Mouse (Mus musculus): ENCODE measurements around the gene Amph. TPM values are rescaled to one million over a fixed set of nuclear protein-coding genes. Genes with fewer than 3 reads are reported as not detected.
"Not testable (repeated sequence)": the region's sequence is repeated elsewhere in the genome, so short reads cannot be mapped to it uniquely, and the experiment has no call there.

Amph gene
- polyA plus RNA-seq, 1 experiment, result not detected

- H3K4me1 ChIP-seq, result no peaks in the 10 kb centered on the region
- H3K36me3 ChIP-seq (replicated peaks; ENCODE audit: low read length), result no peaks in the 10 kb centered on the region
- TF ChIP-seq FLI1 (IDR thresholded peaks at IDR 0.05; ENCODE audit: low read length), result no peak
- no peak for TF ChIP-seq GATA1 (IDR thresholded peaks at IDR 0.05; ENCODE audit: borderline replicate concordance, low read length)
- H3K4me3 ChIP-seq (replicated peaks), result no peak overlapping the region
- no peaks in the 10 kb centered on the region for H3K27me3 ChIP-seq (replicated peaks)
- H3K9me3 ChIP-seq, result no peaks in the 10 kb centered on the region
These were observed 133.9 kb downstream of the Amph start for GRCm38 (mm10) chr13:19081932-19082331.

- no peak for TF ChIP-seq GATA1 (IDR thresholded peaks at IDR 0.05; ENCODE audit: borderline replicate concordance, low read length)
- TF ChIP-seq FLI1 (IDR thresholded peaks at IDR 0.05; ENCODE audit: low read length), result no peak
- Histone ChIP-seq H3K4me3 (replicated peaks) (no peak overlapping the region), H3K9me3 (no peaks in the 10 kb centered on the region), H3K4me1 (no peaks in the 10 kb centered on the region), H3K36me3 (replicated peaks; ENCODE audit: low read length) (no peaks in the 10 kb centered on the region), H3K27me3 (replicated peaks) (no peaks in the 10 kb centered on the region)
These were observed 146.6 kb downstream of the Amph start for GRCm38 (mm10) chr13:19094571-19094970.

- H3K36me3 ChIP-seq (replicated peaks; ENCODE audit: low read length), result no peaks in the 10 kb centered on the region
- no peak overlapping the region for H3K4me3 ChIP-seq (replicated peaks)
- TF ChIP-seq GATA1 (IDR thresholded peaks at IDR 0.05; ENCODE audit: borderline replicate concordance, low read length), result no peak
- no peak for TF ChIP-seq FLI1 (IDR thresholded peaks at IDR 0.05; ENCODE audit: low read length)
- H3K4me1 ChIP-seq, result no peaks in the 10 kb centered on the region
- H3K27me3 ChIP-seq (replicated peaks), result no peaks in the 10 kb centered on the region
- no peaks in the 10 kb centered on the region for H3K9me3 ChIP-seq
These were observed 149.1 kb downstream of the Amph start for GRCm38 (mm10) chr13:19097117-19097516.

GRCm38 (mm10) chr13:19101889-19102402, 153.9 kb downstream of the Amph start:
- Histone ChIP-seq H3K4me3 (replicated peaks) (no peak overlapping the region), H3K9me3 (no peaks in the 10 kb centered on the region), H3K27me3 (replicated peaks) (no peaks in the 10 kb centered on the region), H3K36me3 (replicated peaks; ENCODE audit: low read length) (no peaks in the 10 kb centered on the region), H3K4me1 (no peaks in the 10 kb centered on the region)
- TF ChIP-seq GATA1 (IDR thresholded peaks at IDR 0.05; ENCODE audit: borderline replicate concordance, low read length) (no peak), FLI1 (IDR thresholded peaks at IDR 0.05; ENCODE audit: low read length) (no peak)

GRCm38 (mm10) chr13:19106418-19106817, 158.4 kb downstream of the Amph start:
- Histone ChIP-seq H3K27me3 (replicated peaks) (no peaks in the 10 kb centered on the region), H3K36me3 (replicated peaks; ENCODE audit: low read length) (no peaks in the 10 kb centered on the region)
- TF ChIP-seq FLI1 (IDR thresholded peaks at IDR 0.05; ENCODE audit: low read length) (no peak), GATA1 (IDR thresholded peaks at IDR 0.05; ENCODE audit: borderline replicate concordance, low read length) (no peak)

GRCm38 (mm10) chr13:19109331-19109730, 161.3 kb downstream of the Amph start:
- Histone ChIP-seq H3K9me3 (no peaks in the 10 kb centered on the region), H3K4me3 (replicated peaks) (no peak overlapping the region), H3K36me3 (replicated peaks; ENCODE audit: low read length) (no peaks in the 10 kb centered on the region), H3K27me3 (replicated peaks) (no peaks in the 10 kb centered on the region), H3K4me1 (no peaks in the 10 kb centered on the region)
- TF ChIP-seq GATA1 (IDR thresholded peaks at IDR 0.05; ENCODE audit: borderline replicate concordance, low read length), result no peak
- no peak for TF ChIP-seq FLI1 (IDR thresholded peaks at IDR 0.05; ENCODE audit: low read length)

More at GRCm38 (mm10) chr13:19106418-19106817, 158.4 kb downstream of the Amph start:
- no peaks in the 10 kb centered on the region for H3K4me1 ChIP-seq
- H3K4me3 ChIP-seq (replicated peaks), result no peak overlapping the region
- no peaks in the 10 kb centered on the region for H3K9me3 ChIP-seq

- H3K9me3 ChIP-seq, result no peaks in the 10 kb centered on the region
- H3K27me3 ChIP-seq (replicated peaks), result no peaks in the 10 kb centered on the region
- TF ChIP-seq GATA1 (IDR thresholded peaks at IDR 0.05; ENCODE audit: borderline replicate concordance, low read length), result no peak
- TF ChIP-seq FLI1 (IDR thresholded peaks at IDR 0.05; ENCODE audit: low read length), result no peak
- H3K4me1 ChIP-seq, result no peaks in the 10 kb centered on the region
- no peak overlapping the region for H3K4me3 ChIP-seq (replicated peaks)
- H3K36me3 ChIP-seq (replicated peaks; ENCODE audit: low read length), result no peaks in the 10 kb centered on the region
These were observed 165.3 kb downstream of the Amph start for GRCm38 (mm10) chr13:19113034-19113922.

GRCm38 (mm10) chr13:19114761-19115160, 166.8 kb downstream of the Amph start:
- H3K36me3 ChIP-seq (replicated peaks; ENCODE audit: low read length); H3K4me1 ChIP-seq; H3K27me3 ChIP-seq (replicated peaks); H3K9me3 ChIP-seq; H3K4me3 ChIP-seq (replicated peaks): not testable (repeated sequence)

- H3K36me3 ChIP-seq (replicated peaks; ENCODE audit: low read length), result no peaks in the 10 kb centered on the region
- no peak overlapping the region for H3K4me3 ChIP-seq (replicated peaks)
- TF ChIP-seq GATA1 (IDR thresholded peaks at IDR 0.05; ENCODE audit: borderline replicate concordance, low read length), result no peak
- TF ChIP-seq FLI1 (IDR thresholded peaks at IDR 0.05; ENCODE audit: low read length), result no peak
- no peaks in the 10 kb centered on the region for H3K27me3 ChIP-seq (replicated peaks)
- H3K9me3 ChIP-seq, result no peaks in the 10 kb centered on the region
- peaks cover 8% of the 10 kb centered on the region; the same call in 1 of the 2 replicates for H3K4me1 ChIP-seq
These were observed 179.0 kb downstream of the Amph start for GRCm38 (mm10) chr13:19126912-19127552.

GRCm38 (mm10) chr13:19133833-19134232, 185.8 kb downstream of the Amph start:
- no peak for TF ChIP-seq FLI1 (IDR thresholded peaks at IDR 0.05; ENCODE audit: low read length)
- no peak for TF ChIP-seq GATA1 (IDR thresholded peaks at IDR 0.05; ENCODE audit: borderline replicate concordance, low read length)
- H3K9me3 ChIP-seq, result peaks cover 11% of the 10 kb centered on the region; the same call in 1 of the 2 replicates
- H3K4me1 ChIP-seq, result peaks cover under 1% of the 10 kb centered on the region; the same call in 1 of the 2 replicates

More at GRCm38 (mm10) chr13:19133833-19134232, 185.8 kb downstream of the Amph start:
- Histone ChIP-seq H3K36me3 (replicated peaks; ENCODE audit: low read length) (no peaks in the 10 kb centered on the region), H3K4me3 (replicated peaks) (no peak overlapping the region), H3K27me3 (replicated peaks) (no peaks in the 10 kb centered on the region)
